Mouse (Mus musculus) ES-Bruce4 (cell line): ENCODE data around the gene Pagr1a. TPM values are rescaled to one million over a fixed set of nuclear protein-coding genes. Genes with fewer than 3 reads are reported as not detected.

ENCODE experiments used
- H3K27ac ChIP-seq: 2 replicates; pipeline ENCODE4 v1.5.1; 2012; ENCODE audit warnings: low read length, inconsistent platforms; ENCODE audit not compliant: insufficient read depth
- H3K27me3 ChIP-seq: 2 replicates; pipeline ENCODE4 v1.6.1; 2012; ENCODE audit warnings: mild to moderate bottlenecking, low read length, inconsistent platforms; ENCODE audit not compliant: control insufficient read depth, poor library complexity, insufficient read depth, severe bottlenecking
- H3K36me3 ChIP-seq: 2 replicates; pipeline ENCODE4 v1.6.1; 2012; ENCODE audit warnings: inconsistent platforms, mild to moderate bottlenecking, low read length, moderate library complexity; ENCODE audit not compliant: control insufficient read depth, poor library complexity, insufficient read depth, severe bottlenecking
- H3K4me1 ChIP-seq: one replicate; pipeline ENCODE4 v1.8.1; 2011; ENCODE audit warnings: low read length; ENCODE audit not compliant: control insufficient read depth, insufficient read depth
- H3K4me3 ChIP-seq: 2 replicates; pipeline ENCODE4 v1.5.1; 2011; ENCODE audit warnings: low read depth, mild to moderate bottlenecking, low read length
- H3K9ac ChIP-seq: 2 replicates; pipeline ENCODE4 v1.6.1; 2012; ENCODE audit warnings: low read depth, mild to moderate bottlenecking, inconsistent platforms; ENCODE audit not compliant: poor library complexity, severe bottlenecking
- H3K9me3 ChIP-seq: replicated peaks from 2 replicates; pipeline ENCODE4 v1.6.1; 2012; ENCODE audit warnings: mild to moderate bottlenecking, low read length, inconsistent platforms; ENCODE audit not compliant: control insufficient read depth, poor library complexity, insufficient read depth, severe bottlenecking
- CTCF ChIP-seq: IDR thresholded peaks from one replicate; pipeline ENCODE4 v1.8.1; 2011; ENCODE audit warnings: low read depth, low read length
- EP300 ChIP-seq: IDR thresholded peaks from 2 replicates; pipeline ENCODE4 v1.6.1; 2011; ENCODE audit warnings: low read depth, low read length; ENCODE audit not compliant: insufficient read depth
- POLR2A ChIP-seq: IDR thresholded peaks from one replicate; pipeline ENCODE4 v1.8.1; 2011; ENCODE audit warnings: low read length; ENCODE audit not compliant: insufficient read depth
- polyA plus RNA-seq: library from polyadenylated mRNA; stranded (reverse); fragments of >200 nt; gene quantifications from 2 replicates; pipeline ENCODE4 v1.2.4, GENCODE M21; 2011; ENCODE audit warnings: low read depth; ENCODE audit not compliant: missing spikeins, insufficient read depth, insufficient read length

Gene Pagr1a
- polyA plus RNA-seq, 1 experiment = 27.9 TPM

GRCm38 (mm10) chr7:127018416-127019305, 1.5 kb upstream of the Pagr1a start:
- H3K9ac ChIP-seq = no peak overlapping the region
- H3K4me1 ChIP-seq = no peaks in the 10 kb centered on the region
- H3K9me3 ChIP-seq = no peaks in the 10 kb centered on the region
- TF ChIP-seq CTCF = no peak
- TF ChIP-seq POLR2A = no peak
- no peak for TF ChIP-seq EP300
- no peaks in the 10 kb centered on the region for H3K27me3 ChIP-seq
- H3K4me3 ChIP-seq = no peak overlapping the region
- peaks cover 21% of the 10 kb centered on the region for H3K36me3 ChIP-seq
- H3K27ac ChIP-seq = no peak overlapping the region

- Histone ChIP-seq H3K4me1 (peaks cover under 1% of the 10 kb centered on the region), H3K4me3 (no peak overlapping the region), H3K27me3 (no peaks in the 10 kb centered on the region), H3K27ac (no peak overlapping the region), H3K9ac (peak overlapping the region; percentile 21; the same call in 1 of the 2 replicates), H3K36me3 (peaks cover 15% of the 10 kb centered on the region), H3K9me3 (no peaks in the 10 kb centered on the region)
- TF ChIP-seq CTCF = no peak
- TF ChIP-seq EP300 = no peak
- TF ChIP-seq POLR2A = no peak
Observed at GRCm38 (mm10) chr7:127017950-127018345, 796 bp upstream of the Pagr1a start.

GRCm38 (mm10) chr7:127016486-127016938, 640 bp downstream of the Pagr1a start:
- Histone ChIP-seq H3K4me1 (peaks cover 5% of the 10 kb centered on the region), H3K9me3 (no peaks in the 10 kb centered on the region), H3K36me3 (peaks cover 9% of the 10 kb centered on the region), H3K27me3 (no peaks in the 10 kb centered on the region), H3K9ac (peak overlapping the region; percentile 71), H3K4me3 (peak overlapping the region; percentile 89), H3K27ac (peak overlapping the region; percentile 36)
- no peak for TF ChIP-seq CTCF
- TF ChIP-seq POLR2A = no peak
- TF ChIP-seq EP300 = no peak

GRCm38 (mm10) chr7:127016481-127016485, 869 bp downstream of the Pagr1a start, which contains the start of gene Pagr1b:
Gene Pagr1b (minus strand): TSS chr7:127016484.
- TF ChIP-seq CTCF = no peak
- Histone ChIP-seq H3K4me3 (peak within 1 kb of the TSS; percentile 89), H3K36me3 (peaks cover 9% of the 10 kb centered on the region), H3K4me1 (peaks cover 5% of the 10 kb centered on the region), H3K9me3 (no peaks in the 10 kb centered on the region), H3K9ac (peak within 1 kb of the TSS; percentile 71), H3K27me3 (no peaks in the 10 kb centered on the region), H3K27ac (peak within 1 kb of the TSS; percentile 63)

- peak overlapping the region; percentile 71 for H3K9ac ChIP-seq
- H3K27ac ChIP-seq = peak overlapping the region; percentile 36
- no peaks in the 10 kb centered on the region for H3K9me3 ChIP-seq
- H3K4me1 ChIP-seq = peaks cover 5% of the 10 kb centered on the region
- H3K4me3 ChIP-seq = peak overlapping the region; percentile 89
- H3K36me3 ChIP-seq = peaks cover 9% of the 10 kb centered on the region
- TF ChIP-seq CTCF (no peak), POLR2A (peak; percentile 40), EP300 (no peak)
- no peaks in the 10 kb centered on the region for H3K27me3 ChIP-seq
Observed at GRCm38 (mm10) chr7:127016081-127016480, 1.1 kb downstream of the Pagr1a start.

- H3K4me3 ChIP-seq = no peak overlapping the region
- peak overlapping the region; percentile 35 for H3K9ac ChIP-seq
- H3K4me1 ChIP-seq = peaks cover 5% of the 10 kb centered on the region
Observed at GRCm38 (mm10) chr7:127014993-127015392, 2.2 kb downstream of the Pagr1a start.

More at GRCm38 (mm10) chr7:127014993-127015392, 2.2 kb downstream of the Pagr1a start:
- TF ChIP-seq EP300 (no peak), CTCF (no peak), POLR2A (no peak)
- Histone ChIP-seq H3K27me3 (no peaks in the 10 kb centered on the region), H3K36me3 (peaks cover 9% of the 10 kb centered on the region), H3K9me3 (no peaks in the 10 kb centered on the region), H3K27ac (peak overlapping the region; percentile 61)
